Comparison of ENCODE assay signal across 14 mouse cellular contexts in the genomic region with DNA sequence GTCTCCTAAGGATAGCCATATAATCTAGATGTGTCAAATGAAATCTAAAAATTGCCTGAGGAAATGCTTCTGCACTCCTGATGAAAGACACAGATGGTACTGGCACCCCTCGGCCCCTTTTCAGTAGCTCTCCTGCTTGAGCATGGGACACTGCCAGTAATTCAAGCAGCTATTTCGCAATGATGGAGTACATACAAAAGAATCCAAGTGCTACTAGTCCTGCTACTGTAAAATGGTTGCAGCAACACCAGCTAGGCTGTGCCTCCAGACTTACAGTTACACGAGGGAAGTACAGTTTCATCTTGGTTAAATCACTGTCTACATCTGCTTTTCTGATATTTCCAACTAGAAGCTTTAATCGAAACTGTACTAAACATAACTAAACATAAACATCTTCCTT. TPM values are rescaled to one million over a fixed set of nuclear protein-coding genes. Genes with fewer than 3 reads are reported as not detected.
DNase-seq lines count a peak whose midpoint lies in the region; ATAC-seq and TF ChIP-seq lines count a peak whose summit lies in the region.
"Had no signal": no experiment of that assay in that cellular context is flagged by ENCODE, and none has a peak within 500 bp of the region (broad histone marks: within the 10 kb centered on the region; RNA-seq: fewer than 3 reads in every experiment).

No protein-coding gene starts in this region.

- ATAC-seq in forebrain, postnatal 0 days: peak; percentile 20; the same call in 1 of the 2 replicates
- ATAC-seq in forebrain, embryonic 11.5 days (replicated peaks; ENCODE audit: low FRiP score): no peak
- ATAC-seq: midbrain, embryonic 15.5 days had no signal

- H3K79me3 ChIP-seq in C2C12 (ENCODE audit: low read depth): no peaks in the 10 kb centered on the region

- peak; percentile 19 for DNase-seq in forebrain, postnatal 0 days
- no peak for DNase-seq in forebrain, embryonic 11.5 days (ENCODE audit: low spot score)
- DNase-seq in cerebellum, adult 8-10 months: peak; percentile 55
- peak; percentile 21 for DNase-seq in lung, adult 2 months
- DNase-seq in urinary bladder, postnatal 10 days (ENCODE audit: low spot score): no peak
- no peak for DNase-seq in urinary bladder, adult 2 months (ENCODE audit: low spot score)
- no peak for DNase-seq in urinary bladder, postnatal 36 days (ENCODE audit: low spot score in 2 of 2)
- DNase-seq: liver, embryonic 13.5 days had no signal

- H3K36me3 ChIP-seq in forebrain, postnatal 0 days (ENCODE audit: insufficient read depth): peaks cover 16% of the 10 kb centered on the region; the same call in 1 of the 2 replicates
- no peaks in the 10 kb centered on the region; the same call in 1 of the 2 replicates for H3K36me3 ChIP-seq in forebrain, embryonic 11.5 days (ENCODE audit: control insufficient read depth, insufficient read depth, low read length)
- peaks cover 6% of the 10 kb centered on the region for H3K36me3 ChIP-seq in C2C12 (ENCODE audit: control insufficient read depth, insufficient read depth)

- no peak overlapping the region for H3K4me3 ChIP-seq in forebrain, postnatal 0 days (ENCODE audit: low read depth, low read length)
- H3K4me3 ChIP-seq in forebrain, embryonic 11.5 days (ENCODE audit: low read depth, low read length): no peak overlapping the region
- H3K4me3 ChIP-seq in C2C12 (ENCODE audit: insufficient read depth, poor library complexity, severe bottlenecking): no peak overlapping the region
- H3K4me3 ChIP-seq in lung, adult 2 months (replicated peaks; ENCODE audit: extremely low read depth, low read depth, low read length): no peak overlapping the region
- H3K4me3 ChIP-seq: hindbrain, embryonic 13.5 days; liver, embryonic 13.5 days; midbrain, embryonic 15.5 days had no signal

- no peaks in the 10 kb centered on the region for H3K9me3 ChIP-seq in forebrain, postnatal 0 days (ENCODE audit: low read length)
- no peaks in the 10 kb centered on the region for H3K9me3 ChIP-seq in forebrain, embryonic 11.5 days (ENCODE audit: control insufficient read depth, low read length)
- H3K9me3 ChIP-seq: hindbrain, embryonic 13.5 days; liver, embryonic 13.5 days; midbrain, embryonic 15.5 days had no signal

- no peaks in the 10 kb centered on the region for H3K79me2 ChIP-seq in C2C12 (ENCODE audit: control insufficient read depth, insufficient read depth)

- H3ac ChIP-seq in C2C12 (ENCODE audit: control insufficient read depth, insufficient read length, low read depth): no peak overlapping the region

- H3K9ac ChIP-seq in forebrain, postnatal 0 days: no peak overlapping the region
- no peak overlapping the region for H3K9ac ChIP-seq in forebrain, embryonic 11.5 days (ENCODE audit: low read length)
- H3K9ac ChIP-seq: hindbrain, embryonic 13.5 days; liver, embryonic 13.5 days; midbrain, embryonic 15.5 days had no signal

- no peaks in the 10 kb centered on the region for H3K4me1 ChIP-seq in forebrain, postnatal 0 days (ENCODE audit: insufficient read depth)
- H3K4me1 ChIP-seq in forebrain, embryonic 11.5 days (replicated peaks; ENCODE audit: control insufficient read depth, insufficient read depth, low read length): no peaks in the 10 kb centered on the region
- H3K4me1 ChIP-seq in lung, adult 2 months (ENCODE audit: control insufficient read depth, insufficient read depth, low read length): no peaks in the 10 kb centered on the region
- H3K4me1 ChIP-seq: hindbrain, embryonic 13.5 days; liver, embryonic 13.5 days; midbrain, embryonic 15.5 days had no signal

- H3K27ac ChIP-seq in forebrain, postnatal 0 days (ENCODE audit: low read depth, low read length): no peak overlapping the region
- H3K27ac ChIP-seq in forebrain, embryonic 11.5 days (ENCODE audit: low read depth, low read length): no peak overlapping the region
- H3K27ac ChIP-seq: hindbrain, embryonic 13.5 days; liver, embryonic 13.5 days; midbrain, embryonic 15.5 days had no signal

- no peak for TF ChIP-seq POLR2A in lung, adult 2 months (IDR thresholded peaks at IDR 0.05; ENCODE audit: borderline replicate concordance, extremely low read depth, low read depth, low read length)

- H3K4me2 ChIP-seq in forebrain, postnatal 0 days (ENCODE audit: low read depth): no peak overlapping the region
- no peak overlapping the region for H3K4me2 ChIP-seq in forebrain, embryonic 11.5 days (ENCODE audit: low read depth, low read length, severe bottlenecking)
- H3K4me2 ChIP-seq: hindbrain, embryonic 13.5 days; liver, embryonic 13.5 days; midbrain, embryonic 15.5 days had no signal

- no peaks in the 10 kb centered on the region for H3K27me3 ChIP-seq in forebrain, postnatal 0 days (ENCODE audit: insufficient read depth, low read length)
- H3K27me3 ChIP-seq in forebrain, embryonic 11.5 days (ENCODE audit: control insufficient read depth, insufficient read depth, low read length): no peaks in the 10 kb centered on the region
- no peaks in the 10 kb centered on the region for H3K27me3 ChIP-seq in C2C12 (ENCODE audit: control insufficient read depth, insufficient read depth, insufficient read length)
- H3K27me3 ChIP-seq: CH12.LX; hindbrain, embryonic 13.5 days; liver, embryonic 13.5 days; midbrain, embryonic 15.5 days had no signal

- WGBS in forebrain, postnatal 0 days: 57% methylated on average over 4 of the region's 4 CpGs
- 92% methylated on average over 4 of the region's 4 CpGs for WGBS in forebrain, embryonic 11.5 days
- WGBS in lung, adult 2 months: 61% methylated on average over 4 of the region's 4 CpGs

- no peak for TF ChIP-seq CTCF in forebrain, postnatal 0 days (IDR thresholded peaks at IDR 0.05; ENCODE audit: low read depth)
- TF ChIP-seq CTCF in C2C12 (IDR thresholded peaks at IDR 0.05; ENCODE audit: control insufficient read depth, insufficient read depth, insufficient read length): no peak
- no peak for TF ChIP-seq CTCF in lung, adult 2 months (IDR thresholded peaks at IDR 0.05; ENCODE audit: insufficient read depth, low read length)

TF ChIP-seq in C2C12, 6 proteins besides CTCF, POLR2A, EP300 and RAD21:
- no peak for TF ChIP-seq FOSL1 (IDR thresholded peaks at IDR 0.05; ENCODE audit: insufficient read depth, low read length, poor library complexity, severe bottlenecking)
- TF ChIP-seq CEBPB (IDR thresholded peaks at IDR 0.05; ENCODE audit: low read depth): peak; percentile 46
TF ChIP-seq in C2C12: peak in this region for 1.

RNA-seq across cellular contexts. Expression of a gene that starts 13.1 kb away (rescaled TPM):
- 55.9 and 73.0 TPM in 2 replicates for total RNA-seq in forebrain, postnatal 0 days (2014; rRNA removed)
- polyA plus RNA-seq in forebrain, postnatal 0 days (2015; fragmentation: Nextera tagmentation; extraction: Ambion mirVana): 22.2 and 24.1 TPM in 2 replicates
- 41.5 and 44.5 TPM in 2 replicates for polyA plus RNA-seq in forebrain, embryonic 11.5 days (2014; fragmentation: Nextera tagmentation; extraction: Ambion mirVana)
- polyA plus RNA-seq in C2C12 (2012; fragmentation: generic; extraction: Trizol): 12.0 TPM
- polyA plus RNA-seq in lung, adult 2 months (2012; rRNA removed): 6.8 and 11.1 TPM in 2 replicates
- polyA plus RNA-seq in urinary bladder, adult 2 months (2012; rRNA removed): 47.8 and 48.3 TPM in 2 replicates

RNA-seq across cellular contexts. Expression of a gene that starts 31.9 kb away (rescaled TPM):
- total RNA-seq in forebrain, postnatal 0 days (2014; rRNA removed): 0.15 TPM in 1 of 2 replicates, not detected in the other
- polyA plus RNA-seq in forebrain, postnatal 0 days (2015; fragmentation: Nextera tagmentation; extraction: Ambion mirVana): 0.43 and 0.74 TPM in 2 replicates
- not detected in 2 replicates for polyA plus RNA-seq in forebrain, embryonic 11.5 days (2014; fragmentation: Nextera tagmentation; extraction: Ambion mirVana)
- polyA plus RNA-seq in C2C12 (2012; fragmentation: generic; extraction: Trizol): not detected
- not detected in 2 replicates for polyA plus RNA-seq in lung, adult 2 months (2012; rRNA removed)
- polyA plus RNA-seq in urinary bladder, adult 2 months (2012; rRNA removed): 0.13 TPM in 1 of 2 replicates, not detected in the other
- total RNA-seq: CH12.LX; heart, adult 8-10 months; layer of hippocampus, postnatal 36 days had no signal
- polyA plus RNA-seq: liver, embryonic 13.5 days had no signal

Comparison
In these comparisons a context has a peak if more than half of its experiments do, and no peak if none do; other contexts are left out.
1. DNase-seq: peak in forebrain, postnatal 0 days (single experiment), cerebellum, adult 8-10 months (single experiment) and lung, adult 2 months (single experiment); none in forebrain, embryonic 11.5 days (single experiment), urinary bladder, postnatal 10 days (single experiment), urinary bladder, adult 2 months (single experiment) and urinary bladder, postnatal 36 days (0 of 2).